Mouse (Mus musculus) right cerebral cortex, adult 18-20 months (tissue): ENCODE measurements around the gene Ranbp2.
A peak's percentile ranks its signal among the peaks of the same experiment; 100 is the strongest.

ENCODE experiments used
- DNase-seq: peaks from one replicate; pipeline ENCODE4 v3.0.0; 2022; ENCODE audit warnings: mixed read lengths

Ranbp2 gene

DNA sequence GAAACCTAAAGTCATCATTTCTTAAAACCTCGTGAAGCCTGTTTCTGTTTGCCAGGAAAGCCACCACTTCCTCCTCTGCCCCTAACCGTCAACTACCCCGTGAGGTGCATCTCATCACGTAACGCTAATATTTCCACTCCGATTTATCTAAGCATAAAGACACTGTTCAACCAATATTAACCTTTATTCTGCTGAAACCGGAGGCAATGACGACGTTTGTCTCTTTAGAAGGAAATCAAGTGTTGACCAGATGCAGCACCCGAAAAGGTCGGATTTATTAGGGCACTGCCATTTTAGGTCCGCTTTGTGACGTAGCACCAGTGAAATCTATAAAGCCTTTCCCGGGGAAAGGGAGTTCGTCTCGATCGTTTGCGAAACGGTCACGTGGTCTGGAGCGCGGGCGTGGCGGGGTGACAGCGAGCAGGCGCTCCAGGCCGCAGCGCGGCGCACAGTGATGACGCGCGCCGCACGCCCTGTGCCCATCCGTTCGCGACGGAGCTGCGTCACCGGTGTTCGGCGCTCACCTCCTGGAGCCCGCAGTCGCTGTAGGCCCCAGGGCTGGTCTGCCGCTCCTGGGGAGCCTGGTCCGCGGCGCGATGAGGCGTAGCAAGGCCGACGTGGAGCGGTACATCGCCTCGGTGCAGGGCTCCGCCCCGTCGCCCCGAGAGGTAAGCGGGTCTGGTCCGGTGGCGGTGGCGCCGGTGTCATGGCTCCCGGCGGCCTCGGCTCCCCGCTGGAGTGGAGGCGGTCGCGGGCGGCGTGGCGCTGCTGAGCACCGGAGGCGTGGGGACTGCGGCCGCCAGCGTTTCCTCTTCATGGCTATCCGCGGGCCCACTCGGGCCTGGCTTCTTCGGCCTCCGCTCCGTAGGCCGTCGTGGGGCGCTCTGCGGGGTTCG lies at the start of gene Ranbp2:
Ranbp2 (plus strand) TSS at position 537 of the 896 bp plus-strand sequence.
- DNase-seq: peak; percentile 99

DNA sequence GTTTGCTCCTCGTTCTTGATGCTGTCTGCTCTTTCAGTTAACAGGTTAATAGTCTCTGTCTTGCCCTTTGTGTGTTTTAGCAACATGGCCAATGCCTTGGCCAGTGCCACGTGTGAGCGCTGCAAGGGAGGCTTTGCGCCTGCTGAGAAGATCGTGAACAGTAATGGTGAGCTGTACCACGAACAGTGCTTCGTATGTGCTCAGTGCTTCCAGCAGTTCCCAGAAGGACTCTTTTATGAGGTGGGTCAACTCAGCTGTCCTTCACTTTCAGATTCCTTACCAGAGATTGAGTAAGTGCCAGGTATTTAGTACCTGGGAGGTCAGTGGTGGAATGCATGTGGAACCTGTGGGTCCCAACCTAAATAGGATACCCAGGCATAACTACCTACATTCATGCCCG lies 47.8 kb upstream of the Ranbp2 start:
- DNase-seq: no peak

DNA sequence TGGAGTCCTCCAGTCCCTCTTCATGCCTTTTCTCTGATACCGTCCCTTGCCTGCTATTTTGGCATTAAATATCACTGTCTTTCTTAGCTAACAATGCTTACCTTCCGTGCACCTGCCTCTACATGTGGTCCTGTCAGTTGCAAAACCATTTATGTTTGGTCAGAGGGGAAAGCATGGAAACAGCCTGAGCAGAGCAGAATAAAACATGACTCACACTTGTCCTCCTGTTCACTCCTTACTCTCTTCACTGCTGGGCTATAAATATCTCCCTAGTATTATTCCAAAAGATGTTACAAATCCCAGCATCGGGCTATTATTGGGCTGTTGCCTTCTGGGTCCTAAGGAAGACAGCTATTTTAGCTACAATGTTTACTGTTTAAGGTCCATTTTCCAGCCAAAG lies 44.9 kb upstream of the Ranbp2 start:
- peak; percentile 49 for DNase-seq

DNA sequence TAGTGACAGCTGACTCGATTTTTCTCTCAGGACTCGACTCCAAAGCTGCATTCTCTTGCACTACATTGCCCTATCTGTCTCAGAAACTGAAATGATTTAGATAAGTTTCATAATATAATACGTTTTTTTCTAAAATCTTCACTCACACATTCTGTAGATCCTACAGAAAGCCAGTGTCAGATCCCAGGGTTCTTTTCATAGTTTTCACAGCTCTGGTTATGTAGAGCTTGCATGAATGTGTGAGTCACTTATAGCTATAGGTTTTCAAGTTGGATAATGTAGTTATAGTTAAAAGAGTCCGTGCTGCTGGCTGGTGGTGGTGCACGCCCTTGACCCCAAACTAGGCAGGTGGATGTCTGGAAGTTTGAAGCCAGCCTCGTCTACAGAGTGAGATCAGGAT lies 42.1 kb upstream of the Ranbp2 start:
- DNase-seq: no peak

DNA sequence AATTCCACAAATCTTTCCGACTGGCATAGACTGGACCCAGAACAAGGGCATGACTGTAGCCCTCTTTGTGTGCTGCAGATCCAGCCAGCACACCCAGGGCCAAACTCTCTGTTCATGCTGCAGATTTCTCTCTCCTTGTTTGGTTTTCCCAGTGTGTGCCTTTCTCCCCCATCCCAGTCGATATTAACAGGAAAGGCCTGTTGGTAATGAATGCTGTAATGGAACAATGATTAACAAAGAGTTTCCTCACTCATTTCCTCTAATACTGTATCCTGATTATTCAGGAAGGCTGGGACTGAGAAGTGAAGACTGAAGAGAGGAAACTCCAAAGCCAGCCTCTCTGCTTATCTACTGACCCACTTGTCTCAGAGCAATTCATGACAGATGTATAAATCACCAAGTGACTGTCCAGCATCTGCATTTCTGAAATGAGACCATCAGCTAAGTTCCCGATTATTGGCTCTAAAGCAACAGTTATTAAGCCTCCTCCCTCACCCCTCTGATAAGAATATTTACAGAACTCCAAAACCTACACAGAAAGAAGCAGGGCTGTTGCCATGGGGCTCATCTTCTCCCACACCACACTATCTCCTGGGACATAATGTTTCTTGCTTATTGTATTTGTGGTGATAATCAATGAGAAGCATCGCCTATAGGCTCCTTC lies 41.3 kb upstream of the Ranbp2 start:
- DNase-seq: no peak

DNA sequence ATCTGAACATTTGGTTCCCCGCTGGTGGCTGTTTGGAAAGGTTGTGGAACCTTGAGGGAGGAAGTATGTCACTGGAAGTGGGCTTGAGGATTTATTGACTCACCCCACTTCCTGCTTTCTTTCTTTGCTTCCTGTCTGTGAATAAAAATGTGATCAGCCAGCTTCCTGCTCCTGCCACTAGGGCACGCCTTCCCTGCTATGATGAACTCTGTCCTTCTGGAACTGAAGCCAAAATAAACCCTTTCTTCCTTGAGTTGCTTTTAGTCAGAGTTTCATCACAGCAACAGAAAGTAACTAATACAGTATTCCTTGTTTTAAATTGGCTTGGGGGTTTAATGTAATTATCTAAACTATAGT lies 40.8 kb upstream of the Ranbp2 start:
- no peak for DNase-seq

DNA sequence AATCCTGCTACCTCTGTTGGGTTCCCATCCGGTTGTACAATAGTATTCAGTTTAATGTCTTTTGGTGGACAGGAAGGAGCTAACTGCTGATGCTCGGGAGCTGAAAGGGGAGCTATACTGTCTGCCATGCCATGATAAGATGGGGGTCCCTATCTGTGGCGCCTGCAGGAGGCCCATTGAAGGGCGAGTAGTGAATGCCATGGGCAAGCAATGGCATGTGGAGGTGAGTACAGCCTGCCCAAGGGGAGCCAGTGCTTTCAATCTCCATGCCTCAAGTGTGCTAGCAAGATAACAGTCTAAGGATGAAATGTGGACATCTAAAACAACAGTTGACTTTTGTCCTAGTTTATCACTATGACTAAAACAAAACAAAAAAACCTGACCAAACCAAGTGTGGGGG lies 34.4 kb upstream of the Ranbp2 start:
- no peak for DNase-seq

DNA sequence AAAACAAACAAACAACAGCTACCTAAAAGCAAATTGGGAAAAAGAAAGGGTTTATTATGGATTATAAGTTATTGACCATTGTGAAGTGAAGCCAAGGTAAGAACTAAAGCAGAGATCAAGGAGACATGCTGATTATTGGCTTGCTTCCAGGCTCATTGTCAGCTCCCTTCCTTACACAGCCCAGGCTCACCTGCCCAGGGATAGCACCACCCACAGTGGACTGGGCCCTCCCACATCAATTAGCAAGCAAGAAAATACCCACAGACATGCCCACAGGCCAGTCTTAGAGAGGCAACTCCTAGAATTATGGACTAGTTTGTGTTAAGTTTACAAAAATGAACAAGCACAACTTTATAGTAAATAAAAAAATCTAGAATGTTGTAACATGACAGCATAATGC lies 33.9 kb upstream of the Ranbp2 start:
- no peak for DNase-seq

DNA sequence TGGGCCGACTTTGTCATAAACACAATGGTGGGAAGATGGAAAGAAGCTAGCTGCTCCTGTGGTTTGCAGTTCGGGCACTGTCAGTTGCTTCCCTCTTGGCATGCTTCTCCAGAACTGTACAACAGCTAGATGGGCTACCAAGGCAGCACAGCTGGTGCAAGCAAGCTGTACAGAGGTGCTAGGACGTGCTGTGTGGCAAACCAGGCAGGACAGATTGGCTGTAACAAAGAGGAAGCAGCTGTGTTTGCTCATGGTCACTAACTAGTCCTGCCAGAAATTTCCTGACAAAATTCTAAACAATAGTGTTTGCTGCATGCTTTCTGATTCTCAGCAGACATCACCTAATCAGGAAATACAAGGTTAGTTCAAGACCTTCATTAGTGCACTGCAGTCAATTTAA lies 30.0 kb upstream of the Ranbp2 start:
- DNase-seq: no peak

DNA sequence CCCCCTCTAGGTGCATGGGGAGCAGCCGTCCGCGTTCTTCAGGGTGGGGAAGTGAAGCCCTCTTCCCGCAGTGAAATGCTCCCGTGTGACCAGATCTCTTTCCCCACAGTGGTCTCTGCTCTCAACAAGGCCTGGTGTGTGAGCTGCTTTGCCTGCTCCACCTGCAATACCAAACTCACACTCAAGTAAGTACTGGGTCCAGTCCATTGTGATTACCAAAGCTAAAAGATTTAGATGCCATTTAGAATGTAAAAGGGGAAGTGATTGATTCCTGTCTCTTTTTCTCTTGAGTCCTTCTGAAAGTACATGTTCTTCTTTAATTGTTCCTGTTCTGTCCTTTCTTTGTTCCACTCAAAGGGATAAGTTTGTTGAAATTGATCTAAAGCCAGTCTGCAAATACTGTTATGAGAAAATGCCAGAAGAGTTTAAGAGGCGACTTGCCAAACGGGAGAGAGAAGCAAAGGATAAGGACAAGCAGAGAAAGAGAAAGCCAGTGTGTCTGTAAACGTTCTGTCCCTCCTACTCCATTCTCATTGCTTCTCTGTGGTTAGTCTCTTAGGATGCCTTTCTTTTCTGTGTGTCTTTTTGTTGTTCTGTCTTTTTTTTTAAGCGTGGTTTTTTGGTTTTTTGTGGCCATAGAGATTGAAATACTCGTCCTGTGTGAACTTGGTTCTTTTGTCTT lies 28.3 kb upstream of the Ranbp2 start:
- DNase-seq: no peak

DNA sequence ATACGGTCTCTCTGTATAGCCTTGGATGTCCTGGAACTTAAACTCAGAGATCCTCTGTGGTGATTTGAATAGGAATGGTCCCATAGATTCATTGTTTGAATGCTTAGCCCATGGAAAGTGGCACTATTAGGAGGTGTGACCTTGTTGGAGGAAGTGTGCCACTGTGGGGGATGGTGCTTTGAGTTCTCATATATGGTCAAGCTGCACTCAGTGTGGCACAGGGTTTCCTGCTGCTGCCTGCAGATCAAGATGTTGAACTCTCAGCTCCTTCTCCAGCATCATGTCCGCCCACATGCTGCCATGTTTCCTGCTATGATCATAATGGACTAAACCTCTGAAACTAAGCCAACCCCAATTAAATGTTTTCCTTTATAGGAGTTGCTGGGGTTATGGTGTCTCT lies 18.8 kb upstream of the Ranbp2 start:
- DNase-seq: no peak

DNA sequence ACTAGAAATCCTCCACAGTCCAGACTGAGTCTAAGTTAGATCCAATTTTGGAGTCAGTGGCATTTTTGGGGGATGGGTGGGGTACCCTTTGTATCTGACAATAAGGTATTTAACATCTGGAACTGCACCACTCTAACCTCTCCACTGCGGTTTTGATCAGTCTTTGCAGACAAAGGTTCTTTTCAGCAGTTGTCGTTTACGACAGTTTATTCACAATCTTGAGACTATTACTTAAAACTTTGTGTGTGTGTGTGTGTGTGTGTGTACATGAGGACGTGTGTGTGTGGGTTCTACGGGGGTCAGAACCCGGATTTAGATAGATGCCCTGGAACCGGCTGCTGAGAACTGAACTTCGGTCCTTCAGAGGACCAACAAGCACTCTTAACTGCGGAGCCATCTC lies 870 bp upstream of the Ranbp2 start:
- no peak for DNase-seq

DNA sequence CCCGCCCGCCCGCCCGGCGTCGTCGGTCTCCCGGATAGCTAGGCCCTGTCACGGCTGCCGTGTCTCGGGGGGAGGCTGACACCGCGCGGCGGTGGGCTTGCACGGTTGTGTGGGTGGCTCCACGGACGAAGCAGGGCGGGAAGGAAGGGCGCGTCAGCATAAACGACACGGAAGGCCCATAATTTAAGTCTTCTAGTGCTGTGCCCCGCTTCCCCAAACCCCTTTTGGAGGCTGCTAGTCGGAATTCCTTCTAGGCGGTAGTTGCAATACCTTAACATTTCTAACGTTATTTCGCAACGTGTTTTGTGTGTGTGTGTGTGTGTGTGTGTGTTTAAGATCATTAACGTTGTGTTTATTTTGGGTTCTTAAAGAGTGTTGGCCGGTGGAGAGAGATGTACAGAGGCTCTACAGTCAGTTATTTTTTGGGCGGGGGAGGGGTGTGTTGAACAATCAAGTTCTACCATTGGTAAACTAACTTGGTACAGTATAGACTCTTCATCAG lies 611 bp downstream of the Ranbp2 start:
- DNase-seq: no peak

DNA sequence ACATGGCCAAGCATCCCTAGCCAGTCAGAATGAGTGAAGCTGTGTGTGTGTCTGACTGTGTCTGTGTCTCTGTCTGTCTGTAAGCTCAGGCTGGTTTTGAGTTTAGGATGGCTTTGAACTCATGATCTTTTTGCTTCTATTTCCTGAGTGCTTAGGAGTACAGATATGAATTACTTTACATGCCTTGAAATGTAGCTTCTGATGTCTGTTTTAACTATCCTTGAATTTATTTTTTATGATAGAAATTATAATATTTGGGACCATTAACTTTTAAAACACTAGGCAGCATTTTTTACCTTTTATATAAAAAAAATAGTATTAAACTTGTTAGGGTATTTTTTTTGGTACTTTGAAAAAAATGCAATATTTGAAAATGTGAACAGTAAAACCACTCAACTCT lies 4.9 kb downstream of the Ranbp2 start:
- DNase-seq: no peak

DNA sequence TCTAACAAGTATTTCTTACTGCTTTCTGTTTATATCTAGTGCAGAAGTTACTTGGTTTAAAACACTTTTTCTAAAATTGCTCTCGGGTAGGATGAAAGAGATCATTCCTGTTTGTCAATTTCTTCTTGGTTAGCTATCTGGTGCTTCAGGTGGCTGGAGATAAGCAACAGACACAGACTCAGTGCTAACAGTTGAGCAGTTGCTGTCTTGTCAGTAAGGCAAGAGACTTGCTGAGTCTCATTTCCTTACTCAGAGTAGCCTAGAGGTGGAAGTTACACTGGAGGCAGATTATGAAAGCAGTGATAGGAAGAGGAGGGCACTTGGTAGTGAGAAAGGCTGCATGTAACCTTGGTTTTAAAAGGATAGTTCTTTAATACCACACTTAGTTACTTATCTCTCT lies 5.5 kb downstream of the Ranbp2 start:
- no peak for DNase-seq

DNA sequence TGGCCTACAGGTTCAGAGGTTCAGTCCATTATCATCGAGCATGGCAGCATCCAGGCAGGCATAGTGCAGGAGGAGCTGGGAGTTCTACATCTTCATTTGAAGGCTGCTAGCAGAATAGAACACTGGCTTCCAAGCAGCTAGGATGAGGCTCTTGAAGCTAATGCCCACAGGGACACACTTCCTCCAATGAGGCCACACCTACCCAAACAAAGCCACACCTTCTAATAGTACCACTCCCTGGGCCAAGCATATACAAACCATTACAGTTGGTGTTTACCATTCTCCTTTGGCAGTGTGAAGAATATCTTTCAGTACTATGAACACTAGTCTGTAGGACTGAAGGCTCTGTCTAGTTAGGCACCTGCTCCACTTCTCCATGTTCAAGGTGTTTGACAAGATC lies 13.2 kb downstream of the Ranbp2 start:
- no peak for DNase-seq

DNA sequence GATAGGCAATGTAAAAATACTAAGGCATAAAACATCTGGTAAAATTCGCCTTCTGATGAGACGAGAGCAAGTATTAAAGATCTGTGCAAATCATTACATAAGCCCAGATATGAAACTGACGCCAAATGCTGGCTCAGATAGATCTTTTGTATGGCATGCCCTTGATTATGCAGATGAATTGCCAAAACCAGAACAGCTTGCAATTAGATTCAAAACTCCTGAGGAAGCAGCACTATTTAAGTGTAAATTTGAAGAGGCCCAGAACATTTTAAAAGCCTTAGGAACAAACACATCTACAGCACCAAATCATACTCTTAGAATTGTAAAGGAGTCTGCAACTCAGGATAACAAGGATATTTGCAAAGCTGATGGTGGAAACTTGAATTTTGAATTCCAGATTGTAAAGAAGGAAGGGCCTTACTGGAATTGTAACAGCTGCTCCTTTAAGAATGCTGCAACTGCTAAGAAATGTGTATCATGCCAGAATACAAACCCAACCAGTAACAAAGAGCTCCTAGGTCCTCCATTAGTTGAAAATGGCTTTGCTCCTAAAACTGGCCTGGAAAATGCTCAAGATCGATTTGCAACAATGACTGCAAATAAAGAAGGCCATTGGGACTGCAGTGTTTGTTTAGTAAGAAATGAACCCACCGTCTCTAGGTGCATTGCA lies 30.5 kb downstream of the Ranbp2 start:
- peak; percentile 33 for DNase-seq

DNA sequence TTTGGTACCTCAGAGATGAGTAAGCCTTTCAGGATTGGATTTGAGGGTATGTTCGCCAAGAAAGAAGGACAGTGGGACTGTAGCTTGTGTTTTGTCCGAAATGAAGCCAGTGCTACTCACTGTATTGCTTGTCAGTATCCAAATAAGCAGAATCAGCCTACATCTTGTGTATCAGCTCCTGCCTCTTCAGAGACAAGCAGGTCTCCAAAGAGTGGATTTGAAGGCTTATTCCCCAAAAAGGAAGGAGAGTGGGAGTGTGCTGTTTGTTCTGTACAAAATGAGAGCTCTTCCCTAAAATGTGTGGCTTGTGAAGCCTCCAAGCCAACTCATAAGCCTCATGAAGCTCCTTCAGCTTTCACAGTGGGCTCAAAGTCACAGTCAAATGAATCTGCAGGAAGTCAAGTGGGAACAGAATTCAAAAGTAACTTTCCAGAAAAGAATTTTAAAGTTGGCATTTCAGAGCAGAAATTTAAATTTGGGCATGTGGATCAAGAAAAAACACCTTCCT lies 31.4 kb downstream of the Ranbp2 start:
- peak; percentile 34 for DNase-seq

DNA sequence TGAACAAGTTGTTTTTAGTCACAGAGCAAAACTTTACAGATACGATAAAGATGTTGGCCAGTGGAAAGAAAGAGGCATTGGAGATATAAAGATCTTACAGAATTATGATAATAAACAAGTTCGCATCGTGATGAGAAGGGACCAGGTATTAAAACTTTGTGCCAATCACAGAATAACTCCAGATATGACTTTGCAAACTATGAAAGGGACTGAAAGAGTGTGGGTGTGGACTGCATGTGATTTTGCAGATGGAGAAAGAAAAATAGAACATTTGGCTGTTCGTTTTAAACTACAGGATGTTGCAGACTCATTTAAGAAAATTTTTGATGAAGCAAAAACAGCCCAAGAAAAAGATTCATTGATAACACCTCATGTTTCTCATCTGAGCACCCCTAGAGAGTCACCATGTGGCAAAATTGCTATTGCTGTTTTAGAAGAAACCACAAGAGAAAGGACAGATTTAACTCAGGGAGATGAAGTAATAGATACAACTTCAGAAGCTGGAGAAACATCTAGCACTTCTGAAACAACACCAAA lies 33.3 kb downstream of the Ranbp2 start:
- peak; percentile 11 for DNase-seq

DNA sequence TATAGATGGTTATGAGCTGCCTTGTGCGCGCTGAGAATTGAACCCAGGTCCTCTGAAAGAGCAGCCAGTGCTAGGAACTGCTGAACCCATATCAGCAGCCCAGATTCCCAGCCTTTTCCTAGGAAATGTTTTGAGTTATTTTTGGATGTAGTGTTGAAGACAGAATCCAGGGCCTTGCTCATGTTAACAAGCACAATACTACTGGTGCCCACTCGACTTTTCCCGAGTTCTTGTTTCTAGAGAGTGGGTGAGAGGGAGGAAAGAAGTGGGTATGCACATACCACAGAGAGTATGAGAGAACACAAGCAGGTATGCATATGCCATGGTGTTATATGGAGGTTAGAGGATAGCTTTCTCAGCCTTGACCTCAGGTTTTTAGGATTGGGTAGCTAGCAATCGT lies 44.3 kb downstream of the Ranbp2 start:
- DNase-seq: no peak

DNA sequence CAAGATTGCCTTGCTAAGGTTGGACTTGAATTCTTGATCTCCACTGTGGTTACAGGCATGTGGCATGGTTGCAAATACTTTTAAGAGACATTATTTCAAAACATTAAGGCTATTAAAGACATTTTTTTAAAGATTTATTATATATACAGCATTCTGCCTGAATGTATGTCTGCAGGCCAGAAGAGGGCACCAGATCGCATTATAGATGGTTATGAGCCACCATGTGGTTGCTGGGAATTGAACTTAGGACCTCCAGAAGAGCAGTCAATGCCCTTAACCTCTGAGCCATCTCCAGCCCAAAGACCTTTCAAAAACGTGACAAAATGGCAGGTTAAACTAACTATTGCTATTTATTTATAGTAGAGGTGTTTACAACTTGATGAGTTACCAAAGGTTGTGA lies 48.9 kb downstream of the Ranbp2 start:
- DNase-seq: no peak

DNA sequence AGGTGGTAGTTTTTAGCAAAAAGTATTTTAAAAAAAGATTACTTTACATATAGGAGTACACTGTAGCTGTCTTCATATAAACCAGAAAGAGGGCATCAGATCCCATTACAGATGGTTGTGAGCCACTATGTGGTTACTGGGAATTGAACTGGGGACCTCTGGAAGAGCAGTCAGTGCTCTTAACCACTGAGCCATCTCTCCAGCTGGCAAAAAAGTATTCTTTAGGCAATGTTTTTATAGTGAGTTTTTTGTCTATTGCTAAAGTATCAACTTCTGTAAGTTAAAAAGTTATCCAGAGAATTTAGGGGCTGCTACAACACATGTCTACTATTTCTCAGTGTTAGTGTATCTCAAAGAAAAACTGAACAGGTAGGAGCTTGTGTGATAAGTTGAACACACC lies 50.0 kb downstream of the Ranbp2 start:
- no peak for DNase-seq
